ENCODE assay signal across 21 mouse cellular contexts in the genomic region with DNA sequence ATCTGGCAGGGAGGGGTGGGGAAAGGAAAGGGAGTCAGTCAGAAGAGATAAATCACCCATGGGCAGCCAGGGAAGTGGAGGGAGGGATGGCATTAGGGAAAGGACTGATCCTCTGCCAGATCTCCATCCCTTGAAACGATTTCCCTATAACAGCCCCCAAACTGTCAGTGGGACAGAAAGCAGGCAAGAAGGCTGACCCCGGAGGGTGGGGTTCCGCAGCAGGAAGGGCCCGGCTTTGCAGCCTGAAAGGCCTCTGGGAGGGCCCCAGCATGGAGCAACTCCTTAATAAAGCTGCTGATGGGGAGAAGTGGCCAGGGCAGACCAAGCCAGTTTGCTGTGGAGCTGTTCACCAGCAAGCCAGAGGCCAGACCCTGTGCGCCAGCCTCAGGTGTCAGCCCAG.
DNase-seq lines count a peak whose midpoint lies in the region; ATAC-seq and TF ChIP-seq lines count a peak whose summit lies in the region.
"Had no signal": no experiment of that assay in that cellular context is flagged by ENCODE, and none has a peak within 500 bp of the region (broad histone marks: within the 10 kb centered on the region; RNA-seq: fewer than 3 reads in every experiment).

No protein-coding gene starts in this region.

- H3K27ac ChIP-seq in intestine, embryonic 14.5 days (ENCODE audit: low read depth) = peak overlapping the region; percentile 64
- no peak overlapping the region for H3K27ac ChIP-seq in intestine, postnatal 0 days (ENCODE audit: low read depth, low read length)
- H3K27ac ChIP-seq in heart, postnatal 0 days (ENCODE audit: low read depth) = no peak overlapping the region
- H3K27ac ChIP-seq in stomach, embryonic 16.5 days (ENCODE audit: low read length) = peak overlapping the region; percentile 58
- H3K27ac ChIP-seq: hindbrain, postnatal 0 days; left cerebral cortex, adult 2 months; limb, embryonic 13.5 days; liver, embryonic 15.5 days; midbrain, embryonic 10.5 days; neural tube, embryonic 12.5 days had no signal

- peak; percentile 67 for ATAC-seq in intestine, embryonic 14.5 days (replicated peaks; ENCODE audit: low FRiP score, low TSS enrichment, low read depth)
- no peak for ATAC-seq in intestine, postnatal 0 days
- ATAC-seq in heart, postnatal 0 days (ENCODE audit: insufficient read depth, low read depth) = no peak
- peak; percentile 57; the same call in 1 of the 2 replicates for ATAC-seq in stomach, embryonic 16.5 days (ENCODE audit: insufficient read depth, low FRiP score)
- ATAC-seq: forebrain, embryonic 16.5 days; hindbrain, postnatal 0 days had no signal

- H3K4me2 ChIP-seq in intestine, embryonic 14.5 days (ENCODE audit: low read length) = no peak overlapping the region
- no peak overlapping the region for H3K4me2 ChIP-seq in intestine, postnatal 0 days (replicated peaks; ENCODE audit: low read depth)
- H3K4me2 ChIP-seq in heart, postnatal 0 days (ENCODE audit: low read depth, low read length) = no peak overlapping the region
- H3K4me2 ChIP-seq in stomach, embryonic 16.5 days (ENCODE audit: low read depth, low read length) = no peak overlapping the region
- H3K4me2 ChIP-seq: limb, embryonic 13.5 days; liver, embryonic 15.5 days; neural tube, embryonic 12.5 days had no signal

- TF ChIP-seq EP300 in heart, postnatal 0 days (IDR thresholded peaks at IDR 0.05; ENCODE audit: low read depth) = no peak

- H3K27me3 ChIP-seq in intestine, embryonic 14.5 days (replicated peaks; ENCODE audit: control insufficient read depth, insufficient read depth, low read length) = no peaks in the 10 kb centered on the region
- H3K27me3 ChIP-seq in intestine, postnatal 0 days (replicated peaks; ENCODE audit: control insufficient read depth, insufficient read depth, low read length) = no peaks in the 10 kb centered on the region
- H3K27me3 ChIP-seq in heart, postnatal 0 days (ENCODE audit: control insufficient read depth, insufficient read depth, low read length) = no peaks in the 10 kb centered on the region
- no peaks in the 10 kb centered on the region for H3K27me3 ChIP-seq in stomach, embryonic 16.5 days (ENCODE audit: control insufficient read depth, insufficient read depth, low read length)
- H3K27me3 ChIP-seq: limb, embryonic 13.5 days; liver, embryonic 15.5 days; neural tube, embryonic 12.5 days had no signal

- no peak overlapping the region for H3K4me3 ChIP-seq in intestine, embryonic 14.5 days (ENCODE audit: low read depth, low read length)
- H3K4me3 ChIP-seq in intestine, postnatal 0 days (ENCODE audit: low read depth, low read length) = no peak overlapping the region
- no peak overlapping the region for H3K4me3 ChIP-seq in heart, postnatal 0 days (ENCODE audit: low read depth, low read length)
- no peak overlapping the region for H3K4me3 ChIP-seq in stomach, embryonic 16.5 days (replicated peaks; ENCODE audit: low read length)
- H3K4me3 ChIP-seq: left cerebral cortex, adult 2 months; limb, embryonic 13.5 days; liver, embryonic 15.5 days; midbrain, embryonic 10.5 days; neural tube, embryonic 12.5 days had no signal

- no peak overlapping the region for H3K9ac ChIP-seq in intestine, embryonic 14.5 days (ENCODE audit: low read length)
- H3K9ac ChIP-seq in intestine, postnatal 0 days (ENCODE audit: low read depth, low read length) = no peak overlapping the region
- H3K9ac ChIP-seq in heart, postnatal 0 days (replicated peaks; ENCODE audit: low read depth, low read length) = peak overlapping the region; percentile 20; the same call in 1 of the 2 replicates
- peak overlapping the region; percentile 28; the same call in 1 of the 2 replicates for H3K9ac ChIP-seq in stomach, embryonic 16.5 days (ENCODE audit: low read length)
- H3K9ac ChIP-seq: limb, embryonic 13.5 days; liver, embryonic 15.5 days; neural tube, embryonic 12.5 days had no signal

- H3K9me3 ChIP-seq in intestine, embryonic 14.5 days (ENCODE audit: control insufficient read depth, low read length) = no peaks in the 10 kb centered on the region
- H3K9me3 ChIP-seq in intestine, postnatal 0 days (ENCODE audit: control insufficient read depth) = no peaks in the 10 kb centered on the region
- no peaks in the 10 kb centered on the region for H3K9me3 ChIP-seq in heart, postnatal 0 days (replicated peaks; ENCODE audit: control insufficient read depth, low read length)
- H3K9me3 ChIP-seq in stomach, embryonic 16.5 days (replicated peaks; ENCODE audit: control insufficient read depth, low read length) = no peaks in the 10 kb centered on the region
- H3K9me3 ChIP-seq: limb, embryonic 13.5 days; liver, embryonic 15.5 days; midbrain, embryonic 10.5 days; neural tube, embryonic 12.5 days had no signal

- peak; percentile 25 to 42 for DNase-seq in heart, adult 18-20 months
- DNase-seq in heart, postnatal 4 days = no peak
- peak; percentile 70 for DNase-seq in intestine, embryonic 14.5 days (ENCODE audit: low spot score)
- no peak for DNase-seq in heart, postnatal 0 days (ENCODE audit: low spot score)
- no peak for DNase-seq in urinary bladder, postnatal 25 days (ENCODE audit: low spot score)
- DNase-seq: adrenal gland, postnatal 10 days; cerebellum, adult 18-20 months; cerebellum, postnatal 36 days; kidney, postnatal 14 days; lung, postnatal 14 days; right cerebral cortex, postnatal 14 days; thymus, postnatal 25 days had no signal

- peaks cover 11% of the 10 kb centered on the region for H3K36me3 ChIP-seq in intestine, embryonic 14.5 days (ENCODE audit: control insufficient read depth, insufficient read depth, low read length)
- peaks cover 14% of the 10 kb centered on the region; the same call in 1 of the 2 replicates for H3K36me3 ChIP-seq in intestine, postnatal 0 days (ENCODE audit: control insufficient read depth, insufficient read depth)
- H3K36me3 ChIP-seq in heart, postnatal 0 days (replicated peaks; ENCODE audit: control insufficient read depth, insufficient read depth, low read length) = peaks cover 76% of the 10 kb centered on the region
- H3K36me3 ChIP-seq in stomach, embryonic 16.5 days (ENCODE audit: control insufficient read depth, insufficient read depth, low read length) = no peaks in the 10 kb centered on the region
- H3K36me3 ChIP-seq: midbrain, embryonic 10.5 days; neural tube, embryonic 12.5 days had no signal

- H3K4me1 ChIP-seq in intestine, embryonic 14.5 days (replicated peaks; ENCODE audit: control insufficient read depth, insufficient read depth, low read length) = peaks cover 39% of the 10 kb centered on the region
- H3K4me1 ChIP-seq in intestine, postnatal 0 days (replicated peaks; ENCODE audit: control insufficient read depth, insufficient read depth, low read length) = peaks cover 7% of the 10 kb centered on the region; the same call in 1 of the 2 replicates
- peaks cover 48% of the 10 kb centered on the region for H3K4me1 ChIP-seq in heart, postnatal 0 days (ENCODE audit: control insufficient read depth, insufficient read depth)
- peaks cover 33% of the 10 kb centered on the region for H3K4me1 ChIP-seq in stomach, embryonic 16.5 days (ENCODE audit: control insufficient read depth, insufficient read depth, low read length)
- H3K4me1 ChIP-seq: liver, embryonic 15.5 days had no signal

- no peak for TF ChIP-seq CTCF in intestine, postnatal 0 days (IDR thresholded peaks at IDR 0.05; ENCODE audit: low read depth)
- TF ChIP-seq CTCF in heart, postnatal 0 days (IDR thresholded peaks at IDR 0.05; ENCODE audit: low read depth) = no peak

- 27% methylated on average over 5 of the region's 5 CpGs for WGBS in intestine, embryonic 14.5 days
- WGBS in intestine, postnatal 0 days = 49% methylated on average over 5 of the region's 5 CpGs
- 44% methylated on average over 5 of the region's 5 CpGs for WGBS in heart, postnatal 0 days
- WGBS in stomach, embryonic 16.5 days = 30% methylated on average over 5 of the region's 5 CpGs

Comparison
In these comparisons a context has a peak if more than half of its experiments do, and no peak if none do; other contexts are left out.
1. DNase-seq: peak in heart, adult 18-20 months (2 of 2) and intestine, embryonic 14.5 days (single experiment); none in heart, postnatal 4 days (single experiment), heart, postnatal 0 days (single experiment) and urinary bladder, postnatal 25 days (single experiment).
2. ATAC-seq: peak in intestine, embryonic 14.5 days (single experiment) and stomach, embryonic 16.5 days (single experiment); none in intestine, postnatal 0 days (single experiment) and heart, postnatal 0 days (single experiment).
3. H3K27ac ChIP-seq: peak in intestine, embryonic 14.5 days (single experiment) and stomach, embryonic 16.5 days (single experiment); none in intestine, postnatal 0 days (single experiment) and heart, postnatal 0 days (single experiment).
4. H3K9ac ChIP-seq: peak in heart, postnatal 0 days (single experiment) and stomach, embryonic 16.5 days (single experiment); none in intestine, embryonic 14.5 days (single experiment) and intestine, postnatal 0 days (single experiment).